Mouse (Mus musculus) cerebellum, adult 9-10 months (tissue): ENCODE results near the gene Amdhd1.
A peak's percentile ranks its signal among the peaks of the same experiment; 100 is the strongest.

Experiments
- DNase-seq: peaks from one replicate; pipeline ENCODE4 v3.0.0; 2022

Amdhd1 gene

GRCm38 (mm10) chr10:93538818-93539217, 1.0 kb downstream of the Amdhd1 start:
- DNase-seq, result no peak

GRCm38 (mm10) chr10:93538287-93538686, 1.5 kb downstream of the Amdhd1 start:
- no peak for DNase-seq

GRCm38 (mm10) chr10:93525329-93525728, 14.5 kb downstream of the Amdhd1 start:
- no peak for DNase-seq

- no peak for DNase-seq
Observed at GRCm38 (mm10) chr10:93520994-93521393, 18.8 kb downstream of the Amdhd1 start.

- peak; percentile 73 for DNase-seq
Observed at GRCm38 (mm10) chr10:93519756-93520155, 20.1 kb downstream of the Amdhd1 start.

GRCm38 (mm10) chr10:93519159-93519558, 20.7 kb downstream of the Amdhd1 start:
- DNase-seq, result no peak

- no peak for DNase-seq
Observed at GRCm38 (mm10) chr10:93518620-93519019, 21.2 kb downstream of the Amdhd1 start.

GRCm38 (mm10) chr10:93518186-93518585, 21.6 kb downstream of the Amdhd1 start:
- no peak for DNase-seq

GRCm38 (mm10) chr10:93517754-93518153, 22.1 kb downstream of the Amdhd1 start:
- DNase-seq, result no peak

GRCm38 (mm10) chr10:93515927-93516326, 23.9 kb downstream of the Amdhd1 start:
- no peak for DNase-seq

GRCm38 (mm10) chr10:93515419-93515818, 24.4 kb downstream of the Amdhd1 start:
- no peak for DNase-seq

GRCm38 (mm10) chr10:93509532-93510153, 30.2 kb downstream of the Amdhd1 start:
- no peak for DNase-seq

GRCm38 (mm10) chr10:93508383-93508970, 31.4 kb downstream of the Amdhd1 start:
- DNase-seq, result no peak

GRCm38 (mm10) chr10:93501346-93501745, 38.5 kb downstream of the Amdhd1 start:
- no peak for DNase-seq

GRCm38 (mm10) chr10:93500864-93501263, 39.0 kb downstream of the Amdhd1 start:
- DNase-seq, result no peak

GRCm38 (mm10) chr10:93490451-93490850, 49.4 kb downstream of the Amdhd1 start:
- DNase-seq, result no peak

GRCm38 (mm10) chr10:93488828-93489226, 51.0 kb downstream of the Amdhd1 start:
- no peak for DNase-seq

- DNase-seq, result no peak
Observed at GRCm38 (mm10) chr10:93488066-93488827, 51.6 kb downstream of the Amdhd1 start, which contains the start of gene Hal. TSS of gene Hal (plus strand) at chr10:93488768.

GRCm38 (mm10) chr10:93486622-93487021, 53.2 kb downstream of the Amdhd1 start:
- DNase-seq, result peak; percentile 63

GRCm38 (mm10) chr10:93485055-93485691, 54.7 kb downstream of the Amdhd1 start:
- DNase-seq, result peak; percentile 73

- DNase-seq, result no peak
Observed at GRCm38 (mm10) chr10:93484511-93484910, 55.3 kb downstream of the Amdhd1 start.
